9 mouse cellular contexts compared by ENCODE assay signal in the genomic region with DNA sequence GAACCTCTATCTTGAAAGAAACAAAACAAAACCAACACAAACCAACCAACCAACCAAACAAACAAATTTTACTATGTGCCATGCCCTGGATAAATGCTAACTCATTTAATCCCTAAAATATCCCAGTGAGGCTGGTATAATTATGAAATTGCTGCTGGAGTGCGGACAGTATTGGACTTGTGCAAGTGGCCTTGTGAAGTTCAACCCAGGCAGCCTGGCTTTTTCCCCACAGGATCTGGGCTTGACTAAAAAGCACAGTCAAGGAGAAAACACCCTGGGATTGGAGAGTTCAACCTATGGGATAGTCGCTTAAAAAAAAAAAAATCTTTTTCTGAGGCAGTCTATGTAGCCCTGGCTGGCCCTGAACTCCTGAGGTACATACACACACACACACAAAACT. TPM values are rescaled to one million over a fixed set of nuclear protein-coding genes. Genes with fewer than 3 reads are reported as not detected.
DNase-seq lines count a peak whose midpoint lies in the region; ATAC-seq lines count a peak whose summit lies in the region.
"Had no signal": no experiment of that assay in that cellular context is flagged by ENCODE, and none has a peak within 500 bp of the region (broad histone marks: within the 10 kb centered on the region; RNA-seq: fewer than 3 reads in every experiment).

No protein-coding gene starts in this region.

- H3K27ac ChIP-seq in kidney, embryonic 16.5 days (ENCODE audit: low read length) = 0 out of 2 replicates have a peak overlapping the region, but pooled peaks have one; percentile 100
- peak overlapping the region; percentile 99 for H3K27ac ChIP-seq in hindbrain, embryonic 10.5 days
- peak overlapping the region; percentile 100; the same call in 1 of the 2 replicates for H3K27ac ChIP-seq in midbrain, embryonic 12.5 days (replicated peaks)

- peak overlapping the region; percentile 95; the same call in 1 of the 2 replicates for H3K9ac ChIP-seq in kidney, embryonic 16.5 days (replicated peaks; ENCODE audit: low read length)
- no peak overlapping the region for H3K9ac ChIP-seq in midbrain, embryonic 12.5 days (replicated peaks)

- H3K4me1 ChIP-seq in kidney, embryonic 16.5 days (ENCODE audit: insufficient read depth, low read length) = peaks cover 19% of the 10 kb centered on the region
- peaks cover 20% of the 10 kb centered on the region for H3K4me1 ChIP-seq in hindbrain, embryonic 10.5 days (replicated peaks)
- peaks cover 24% of the 10 kb centered on the region for H3K4me1 ChIP-seq in midbrain, embryonic 12.5 days

- no peaks in the 10 kb centered on the region for H3K27me3 ChIP-seq in kidney, embryonic 16.5 days (ENCODE audit: insufficient read depth, low read length)
- H3K27me3 ChIP-seq in hindbrain, embryonic 10.5 days (ENCODE audit: insufficient read depth, poor library complexity, severe bottlenecking) = no peaks in the 10 kb centered on the region
- H3K27me3 ChIP-seq in midbrain, embryonic 12.5 days = no peaks in the 10 kb centered on the region

- H3K36me3 ChIP-seq in kidney, embryonic 16.5 days (ENCODE audit: insufficient read depth, low read length) = no peaks in the 10 kb centered on the region
- H3K36me3 ChIP-seq in hindbrain, embryonic 10.5 days = peaks cover 13% of the 10 kb centered on the region; the same call in 1 of the 2 replicates
- no peaks in the 10 kb centered on the region for H3K36me3 ChIP-seq in midbrain, embryonic 12.5 days

- H3K4me3 ChIP-seq in kidney, embryonic 16.5 days (ENCODE audit: low read length) = no peak overlapping the region
- peak overlapping the region; percentile 72 for H3K4me3 ChIP-seq in hindbrain, embryonic 10.5 days
- H3K4me3 ChIP-seq in midbrain, embryonic 12.5 days = peak overlapping the region; percentile 95; the same call in 1 of the 2 replicates

- 91% methylated on average over 2 of the region's 2 CpGs for WGBS in kidney, embryonic 16.5 days
- WGBS in hindbrain, embryonic 10.5 days = 91% methylated on average over 2 of the region's 2 CpGs
- 91% methylated on average over 2 of the region's 2 CpGs for WGBS in midbrain, embryonic 12.5 days

- no peak for DNase-seq in kidney, adult 18-20 months
- DNase-seq in adrenal gland, postnatal 36 days = peak; percentile 51 to 56
- no peak for DNase-seq in hindbrain, embryonic 10.5 days (ENCODE audit: low spot score)
- no peak for DNase-seq in frontal cortex, postnatal 14 days (ENCODE audit: low spot score in 2 of 2)
- DNase-seq in embryo, embryonic 10.5 days (ENCODE audit: low spot score) = no peak
- DNase-seq in layer of hippocampus, postnatal 36 days = no peak

- H3K4me2 ChIP-seq in kidney, embryonic 16.5 days (replicated peaks; ENCODE audit: low read depth, low read length) = peak overlapping the region; percentile 76; the same call in 1 of the 2 replicates
- H3K4me2 ChIP-seq in midbrain, embryonic 12.5 days (replicated peaks) = peak overlapping the region; percentile 97

- ATAC-seq in kidney, embryonic 16.5 days (ENCODE audit: low FRiP score, low TSS enrichment) = no peak
- ATAC-seq in midbrain, embryonic 12.5 days (ENCODE audit: low FRiP score, low read depth) = no peak
- ATAC-seq: intestine, postnatal 0 days had no signal

- no peaks in the 10 kb centered on the region for H3K9me3 ChIP-seq in kidney, embryonic 16.5 days (ENCODE audit: low read length)
- no peaks in the 10 kb centered on the region for H3K9me3 ChIP-seq in hindbrain, embryonic 10.5 days
- no peaks in the 10 kb centered on the region for H3K9me3 ChIP-seq in midbrain, embryonic 12.5 days

RNA-seq across cellular contexts. Expression of a gene that starts 0.5 kb away (rescaled TPM):
- 34.5 and 34.8 TPM in 2 replicates for polyA plus RNA-seq in kidney, embryonic 16.5 days (2015; fragmentation: Nextera tagmentation; extraction: Ambion mirVana)
- total RNA-seq in adrenal gland, postnatal 36 days (2021) = 100 to 1,000 TPM in 1 of 2 experiments, 10 to 100 TPM in 1; 93.3 to 119 TPM
- 31.9 and 33.8 TPM in 2 replicates for polyA plus RNA-seq in hindbrain, embryonic 10.5 days (2016; fragmentation: Nextera tagmentation; extraction: Ambion mirVana)
- 33.8 and 40.1 TPM in 2 replicates for polyA plus RNA-seq in midbrain, embryonic 12.5 days (2016; fragmentation: Nextera tagmentation; extraction: Ambion mirVana)
- total RNA-seq in layer of hippocampus, postnatal 36 days (2021) = 10 to 100 TPM; 54.0 to 58.5 TPM

Comparison
In these comparisons a context has a peak if more than half of its experiments do, and no peak if none do; other contexts are left out.
1. DNase-seq: peak in adrenal gland, postnatal 36 days (2 of 2); none in kidney, adult 18-20 months (single experiment), hindbrain, embryonic 10.5 days (single experiment), frontal cortex, postnatal 14 days (0 of 2), embryo, embryonic 10.5 days (single experiment) and layer of hippocampus, postnatal 36 days (0 of 2).
2. Peak in every context shown above with its lines, with median percentiles within 50 percentile points of each other: H3K27ac ChIP-seq.